Mouse (Mus musculus) G1E-ER4 (cell line): ENCODE data around the gene Tmem121. TPM values are rescaled to one million over a fixed set of nuclear protein-coding genes. Genes with fewer than 3 reads are reported as not detected.

Experiments
- GATA1 ChIP-seq: IDR thresholded peaks from one replicate; pipeline ENCODE4 v1.8.0; 2012; ENCODE audit warnings: low read length, inconsistent platforms
- polyA plus RNA-seq: library from polyadenylated mRNA; stranded (reverse); fragments of >175 nt; gene quantifications from 2 replicates; pipeline ENCODE4 v1.2.3, GENCODE M21; 2012

The Tmem121 gene
- not detected in 2 replicates for polyA plus RNA-seq

DNA sequence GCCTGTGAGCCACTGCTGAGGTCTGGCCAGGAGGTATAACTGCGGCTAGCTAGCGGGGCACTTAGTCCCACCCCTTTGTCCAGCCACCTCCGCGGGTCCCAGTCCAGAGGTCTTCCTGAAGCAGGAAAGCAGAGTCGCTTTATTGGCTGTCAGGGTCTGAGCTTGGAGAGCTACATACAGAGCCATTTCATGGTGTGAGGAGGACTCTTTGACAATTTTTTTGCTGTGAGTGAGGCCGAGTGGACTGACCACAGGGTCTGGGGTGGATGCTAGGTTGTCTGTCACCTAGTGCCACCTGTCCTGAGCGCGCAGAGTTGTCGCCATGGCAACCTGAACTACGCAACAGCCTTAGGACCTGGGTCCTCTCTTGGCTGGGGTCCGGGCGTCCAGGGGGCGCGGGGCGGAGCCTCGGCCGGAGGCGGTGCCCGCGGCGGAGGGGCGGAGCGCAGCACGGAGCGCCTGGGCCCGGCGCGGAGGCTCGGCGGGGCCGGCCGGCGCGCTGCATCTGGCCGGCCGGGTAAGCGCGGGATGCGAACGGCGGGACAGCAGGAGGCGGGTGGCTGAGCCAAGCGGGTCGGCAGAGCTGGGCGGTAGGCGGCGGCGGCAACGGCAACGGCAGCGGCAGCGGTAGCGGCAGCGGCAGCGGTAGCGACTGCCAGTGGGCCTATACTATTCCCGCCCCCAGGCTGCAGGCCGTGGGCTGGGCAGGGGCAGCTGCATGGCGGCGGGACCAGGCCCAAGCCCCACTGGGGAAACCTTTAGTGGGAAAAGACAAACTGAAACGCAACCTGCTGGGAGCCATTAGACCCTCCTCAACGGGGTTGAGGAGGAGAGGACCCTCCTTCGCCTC is at the start of gene Tmem121:
Gene Tmem121, plus strand, starts transcription at position 489 of the 850 bp plus-strand sequence.
- TF ChIP-seq GATA1, result no peak

- TF ChIP-seq GATA1, result no peak
Measured at GRCm38 (mm10) chr12:113136492-113137020, 49.2 kb upstream of the Tmem121 start.

DNA sequence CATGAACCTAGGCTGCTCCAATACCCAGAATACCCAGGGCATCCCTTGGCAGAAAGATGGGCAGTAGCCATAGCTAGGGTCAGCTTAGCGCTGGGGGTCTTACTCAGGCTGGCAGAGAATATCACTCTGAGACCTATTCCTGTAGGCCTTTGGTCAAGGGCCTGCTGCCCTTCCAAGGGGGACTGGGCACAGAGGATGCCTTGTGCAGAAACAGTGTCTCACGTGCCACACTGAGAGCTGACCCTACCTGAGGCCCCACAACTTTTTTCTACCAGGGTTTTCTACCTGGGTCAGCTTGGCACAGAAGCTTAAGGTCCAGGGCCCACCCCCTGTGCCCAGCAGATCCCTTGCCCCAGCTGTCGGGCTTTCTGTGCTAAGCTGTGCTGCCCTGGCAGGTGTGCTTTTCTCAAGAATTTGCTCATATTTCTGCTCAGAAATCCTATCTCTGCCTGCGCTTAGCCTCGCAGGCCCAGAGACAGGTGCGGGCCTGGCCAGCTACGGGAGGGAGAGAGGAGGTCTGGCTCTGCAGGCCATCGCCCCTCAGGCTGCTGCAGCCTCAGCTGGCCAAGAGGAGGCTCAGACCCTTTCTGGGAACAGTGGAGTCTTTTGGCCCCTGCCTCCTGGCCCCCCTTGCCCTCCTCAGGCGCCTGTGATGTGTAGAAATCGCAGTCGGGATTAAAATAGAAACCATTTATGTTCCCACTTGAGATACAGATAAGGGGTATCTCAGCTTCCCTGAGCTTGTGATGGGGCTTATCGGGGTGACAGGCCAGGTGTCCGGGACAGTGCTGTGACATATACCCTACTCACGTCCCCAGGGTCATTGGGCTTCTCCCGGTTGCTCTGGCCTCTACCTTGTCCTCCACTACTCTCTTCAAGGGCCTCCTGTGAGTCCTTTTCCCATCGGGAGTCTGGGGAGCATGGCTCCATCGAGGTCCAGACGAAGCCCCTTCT is 48.2 kb upstream of the Tmem121 start:
- no peak for TF ChIP-seq GATA1

DNA sequence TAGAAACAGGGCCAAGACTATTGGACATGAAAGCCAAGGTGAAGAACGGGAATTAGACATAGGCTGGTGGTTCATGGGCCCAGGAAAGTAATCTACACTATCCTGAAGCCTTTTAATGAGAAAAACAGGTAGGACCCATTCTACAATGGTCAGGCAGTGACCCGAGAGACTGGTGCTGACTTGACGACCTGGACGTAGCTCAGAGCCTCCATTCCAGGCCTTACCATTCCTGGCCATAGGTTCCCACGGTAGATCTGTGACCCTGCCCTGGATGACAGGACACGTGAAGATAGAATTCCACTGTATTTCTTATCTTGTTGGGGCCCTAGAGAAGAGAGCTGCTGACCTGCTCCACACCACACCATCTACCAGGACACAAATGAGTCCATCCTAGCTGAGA is 47.4 kb upstream of the Tmem121 start:
- TF ChIP-seq GATA1, result no peak

GRCm38 (mm10) chr12:113138901-113139864 is 46.5 kb upstream of the Tmem121 start:
- no peak for TF ChIP-seq GATA1

- no peak for TF ChIP-seq GATA1
Measured at GRCm38 (mm10) chr12:113139908-113140615, 45.7 kb upstream of the Tmem121 start, which contains the start of gene Crip2. TSS of gene Crip2 (plus strand) at chr12:113140236.

DNA sequence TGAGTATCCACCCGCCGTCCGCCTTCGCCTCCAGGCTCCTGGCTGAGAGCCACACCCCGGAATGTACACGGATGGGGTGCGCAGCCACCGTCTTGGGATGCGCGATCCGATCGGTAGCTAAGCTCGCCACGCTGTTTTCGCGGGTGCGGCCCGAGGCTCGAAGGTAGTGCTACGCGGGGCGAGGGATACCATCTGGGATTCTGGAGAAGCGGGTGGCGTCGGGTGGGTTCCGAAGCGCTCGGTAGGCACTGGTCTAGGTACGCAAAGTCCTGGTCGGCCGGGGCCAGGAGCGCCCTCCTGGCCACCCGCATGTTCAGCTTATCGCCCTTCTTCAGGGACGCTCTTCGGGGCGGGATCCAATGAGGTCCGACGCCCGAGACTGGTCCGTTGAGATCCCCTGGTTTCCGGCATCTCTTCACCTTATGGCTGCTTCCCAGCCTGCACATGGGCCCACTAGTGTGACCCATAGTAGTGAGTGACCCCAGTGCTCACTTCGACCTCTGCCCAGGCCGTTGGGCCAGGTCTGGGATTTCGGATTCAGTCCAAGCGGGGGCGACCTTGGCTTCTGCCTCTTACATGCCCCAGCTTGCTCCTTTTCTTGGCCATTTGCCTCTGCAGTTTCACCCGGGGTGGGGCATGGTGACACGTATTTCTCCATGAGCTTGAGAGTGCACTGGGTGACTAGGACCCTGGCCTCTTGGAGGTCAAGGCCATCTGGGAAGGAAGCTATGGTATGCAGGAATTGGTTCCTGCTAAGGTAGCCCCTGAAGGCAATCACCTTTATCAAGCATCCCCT is 44.9 kb upstream of the Tmem121 start:
- no peak for TF ChIP-seq GATA1

DNA sequence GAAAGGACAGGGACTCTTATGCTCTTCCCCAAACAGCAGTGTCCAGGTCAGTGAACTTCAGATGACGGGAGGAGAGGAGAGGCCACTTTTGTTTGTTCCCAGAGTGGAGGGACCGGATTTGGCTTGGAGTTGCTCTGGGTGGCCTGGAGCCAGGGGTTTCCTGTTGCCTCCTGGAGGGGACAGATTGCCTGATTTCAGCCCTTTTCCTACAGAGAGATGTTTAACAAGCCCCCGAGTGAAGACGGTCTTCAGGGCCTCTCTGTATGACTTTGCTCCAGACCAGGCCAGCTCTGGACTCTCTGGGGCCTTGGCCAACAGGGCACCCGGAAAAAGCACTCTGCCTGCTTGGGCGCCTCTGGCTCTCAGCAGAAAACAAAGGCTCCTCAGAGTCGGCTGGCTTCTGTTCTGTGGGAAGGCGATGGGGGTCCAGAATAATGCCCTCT is 44.2 kb upstream of the Tmem121 start:
- TF ChIP-seq GATA1, result no peak

GRCm38 (mm10) chr12:113142021-113142975 is 43.4 kb upstream of the Tmem121 start:
- no peak for TF ChIP-seq GATA1

DNA sequence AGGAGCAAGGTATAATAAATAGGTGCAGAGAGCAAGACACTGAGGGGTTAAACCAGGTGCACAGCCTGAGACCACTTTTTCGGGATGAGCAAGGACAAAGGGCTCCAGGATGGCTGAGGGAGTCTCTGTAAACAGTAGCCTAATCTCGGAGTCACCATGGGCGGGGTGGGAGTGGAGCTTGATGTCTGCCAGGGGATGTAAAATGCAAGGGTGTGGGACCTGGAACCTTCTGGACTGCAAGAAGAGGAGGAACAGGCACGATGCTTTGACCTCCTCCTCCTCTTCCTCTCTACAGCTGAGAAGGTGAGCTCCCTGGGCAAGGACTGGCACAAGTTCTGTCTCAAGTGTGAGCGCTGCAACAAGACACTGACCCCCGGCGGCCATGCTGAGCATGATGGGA is 42.6 kb upstream of the Tmem121 start:
- TF ChIP-seq GATA1, result no peak

- no peak for TF ChIP-seq GATA1
Measured at GRCm38 (mm10) chr12:113144001-113144756, 41.6 kb upstream of the Tmem121 start.
